8 mouse cellular contexts compared by ENCODE assay signal in the genomic region with DNA sequence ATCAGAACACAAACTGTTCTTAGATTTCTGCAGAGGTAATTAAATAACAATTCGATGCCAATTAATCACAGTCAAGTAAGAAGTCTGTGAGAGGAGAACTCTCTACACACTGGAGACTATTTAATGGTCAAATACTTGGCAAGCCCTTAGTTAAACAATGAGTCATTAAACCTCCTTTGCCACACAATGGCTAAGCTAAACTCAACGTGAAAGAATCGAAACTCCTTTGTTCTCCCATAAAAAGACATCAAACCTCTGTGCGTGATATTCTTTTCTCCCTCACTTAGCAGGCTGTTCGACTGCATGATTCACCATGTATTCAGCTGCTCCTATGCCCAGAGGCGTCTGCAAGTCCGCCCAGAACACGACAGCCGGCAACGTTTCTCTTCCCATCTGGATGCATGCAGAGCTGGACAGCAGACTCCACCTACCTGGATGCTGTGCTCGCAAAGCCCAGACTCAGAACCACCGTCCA.
DNase-seq lines count a peak whose midpoint lies in the region; ATAC-seq lines count a peak whose summit lies in the region.

No protein-coding gene starts in this region.

- DNase-seq in urinary bladder, postnatal 14 days (ENCODE audit: low spot score), result peak; percentile 39
- DNase-seq in urinary bladder, postnatal 10 days (ENCODE audit: low spot score), result no peak
- peak; percentile 38 to 45 for DNase-seq in frontal cortex, postnatal 36 days (ENCODE audit: low spot score in 2 of 2)
- peak; percentile 27 to 71 for DNase-seq in left cerebral cortex, postnatal 25 days (ENCODE audit: low spot score in 2 of 2)
- peak; percentile 83 for DNase-seq in retina, postnatal 1 day
- no peak for DNase-seq in thymus, postnatal 14 days
- no peak for DNase-seq in adrenal gland, postnatal 14 days

- intact Hi-C loops in left cerebral cortex, postnatal 25 days (cut with DNase I), result no loop called here

- no peak for ATAC-seq in megakaryocyte-erythroid progenitor cell, adult 5-6 weeks (replicated peaks; ENCODE audit: low FRiP score, low TSS enrichment, poor library complexity, severe bottlenecking)

Comparison
In these comparisons a context has a peak if more than half of its experiments do, and no peak if none do; other contexts are left out.
1. DNase-seq: peak in urinary bladder, postnatal 14 days (single experiment), frontal cortex, postnatal 36 days (2 of 2), left cerebral cortex, postnatal 25 days (2 of 2) and retina, postnatal 1 day (single experiment); none in urinary bladder, postnatal 10 days (single experiment), thymus, postnatal 14 days (single experiment) and adrenal gland, postnatal 14 days (single experiment).